Mouse (Mus musculus): ENCODE measurements around the gene Tacc2. TPM values are rescaled to one million over a fixed set of nuclear protein-coding genes. Genes with fewer than 3 reads are reported as not detected.

Gene Tacc2
- polyA plus RNA-seq, 1 experiment from 2014 or later: 39.2 TPM

DNA sequence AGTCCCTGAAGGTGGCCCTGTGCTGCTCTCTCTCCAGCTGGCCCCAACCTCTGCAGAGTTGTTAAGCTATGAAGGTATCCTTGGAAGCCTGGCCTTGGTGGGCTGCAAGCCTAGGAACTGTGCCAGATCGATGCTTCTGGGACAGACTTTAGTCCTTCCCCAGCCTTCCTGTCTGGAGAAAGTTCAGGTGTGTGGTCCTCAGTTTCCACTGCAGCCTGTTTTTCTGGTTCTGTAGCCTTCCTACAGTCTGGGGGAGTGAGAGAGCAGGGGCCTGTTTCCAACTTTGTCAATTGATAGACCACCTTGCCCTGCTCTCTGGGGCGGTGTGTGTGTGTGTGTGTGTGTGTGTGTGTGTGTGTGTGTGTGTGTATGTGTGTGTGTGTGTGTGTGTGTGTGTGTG lies 114.7 kb downstream of the Tacc2 start:
- Histone ChIP-seq H3K4me1 (peaks cover 65% of the 10 kb centered on the region), H3K9me3 (replicated peaks) (no peaks in the 10 kb centered on the region), H3K4me3 (peak overlapping the region; percentile 87), H3K27me3 (ENCODE audit: low read depth, poor library complexity, severe bottlenecking) (no peaks in the 10 kb centered on the region), H3K36me3 (no peaks in the 10 kb centered on the region), H3K27ac (peak overlapping the region; percentile 98)
- no peak for DNase-seq (ENCODE audit: low spot score)
- 63% methylated on average over 2 of the region's 2 CpGs for WGBS

DNA sequence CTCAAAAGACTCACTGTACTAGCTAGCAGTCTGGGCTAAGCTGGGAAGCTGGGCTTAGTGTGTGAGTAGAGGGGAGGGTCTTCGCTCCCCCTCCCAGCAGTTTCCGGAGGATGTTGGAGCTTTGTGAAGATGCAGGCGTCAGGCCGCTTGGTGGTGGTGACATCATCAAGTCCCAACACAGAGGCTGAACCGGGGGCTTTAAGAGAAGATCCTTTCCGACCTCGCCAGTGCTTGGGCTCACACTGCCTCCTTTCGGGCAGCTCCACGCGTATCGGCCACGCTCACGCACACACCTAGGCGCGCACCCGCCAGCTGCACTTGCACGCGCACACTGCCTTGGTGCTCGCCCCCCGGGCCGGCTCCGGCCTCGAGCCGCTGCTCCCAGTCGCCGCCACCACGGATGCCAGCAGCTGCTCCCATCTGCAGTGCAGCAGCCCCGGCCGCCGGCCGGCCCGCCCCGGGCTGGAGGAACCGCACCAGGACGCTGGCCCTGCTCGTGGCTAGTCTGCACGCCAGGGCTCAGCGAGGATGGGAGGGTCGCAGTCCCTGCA lies 115.2 kb downstream of the Tacc2 start:
- peak; percentile 86 for DNase-seq (ENCODE audit: low spot score)

DNA sequence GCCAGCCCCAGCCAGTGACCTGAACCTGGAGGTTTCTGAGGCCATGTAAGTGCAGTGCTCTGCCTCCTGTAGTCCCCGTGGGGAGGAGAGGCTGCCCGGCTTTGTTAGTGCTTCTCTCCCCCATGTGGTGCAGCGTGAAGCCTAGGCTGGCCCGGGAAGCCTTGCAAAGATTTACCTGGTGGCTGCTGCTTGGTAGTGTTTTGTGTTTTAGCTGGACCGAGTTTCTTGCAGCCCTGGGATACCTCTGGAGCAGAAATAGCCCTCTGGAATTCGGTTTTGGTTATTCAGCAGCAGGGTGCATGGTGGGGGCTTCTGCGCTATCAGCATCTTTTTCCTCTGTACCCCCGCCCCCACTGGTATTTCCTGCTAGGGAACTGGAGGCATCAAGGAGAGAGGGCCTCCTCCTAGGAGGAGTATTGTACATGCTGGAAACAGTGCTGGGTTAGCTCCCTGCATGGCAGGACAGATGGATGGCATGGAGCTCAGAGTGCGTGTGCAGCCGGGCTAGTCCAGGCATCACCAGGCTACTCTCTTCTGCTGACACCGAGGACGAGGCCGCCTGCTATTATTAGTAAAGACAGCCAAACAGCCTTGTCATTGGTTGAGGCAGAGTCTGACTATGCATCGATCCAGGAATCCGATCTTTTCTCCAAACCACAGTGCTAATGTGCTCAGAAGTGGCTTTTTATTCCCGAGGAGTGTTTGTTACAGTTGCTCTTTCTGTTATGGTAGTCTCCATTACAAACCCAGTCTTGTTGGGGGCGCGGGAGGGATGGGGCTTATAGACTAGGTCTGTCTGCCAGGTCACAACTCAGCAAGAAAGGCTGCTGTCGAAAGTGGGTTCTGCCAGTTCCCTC lies 115.9 kb downstream of the Tacc2 start:
- WGBS: 5% methylated on average over 19 of the region's 19 CpGs
- H3K4me1 ChIP-seq: peaks cover 57% of the 10 kb centered on the region

More for the DNA sequence above, 115.2 kb downstream of the Tacc2 start:
- no peaks in the 10 kb centered on the region for H3K27me3 ChIP-seq (ENCODE audit: low read depth, poor library complexity, severe bottlenecking)
- H3K4me1 ChIP-seq: peaks cover 61% of the 10 kb centered on the region
- H3K27ac ChIP-seq: peak overlapping the region; percentile 98
- peak overlapping the region; percentile 87 for H3K4me3 ChIP-seq
- under 1% methylated on average over 39 of the region's 39 CpGs for WGBS
- no peaks in the 10 kb centered on the region for H3K9me3 ChIP-seq (replicated peaks)
- H3K36me3 ChIP-seq: no peaks in the 10 kb centered on the region

DNA sequence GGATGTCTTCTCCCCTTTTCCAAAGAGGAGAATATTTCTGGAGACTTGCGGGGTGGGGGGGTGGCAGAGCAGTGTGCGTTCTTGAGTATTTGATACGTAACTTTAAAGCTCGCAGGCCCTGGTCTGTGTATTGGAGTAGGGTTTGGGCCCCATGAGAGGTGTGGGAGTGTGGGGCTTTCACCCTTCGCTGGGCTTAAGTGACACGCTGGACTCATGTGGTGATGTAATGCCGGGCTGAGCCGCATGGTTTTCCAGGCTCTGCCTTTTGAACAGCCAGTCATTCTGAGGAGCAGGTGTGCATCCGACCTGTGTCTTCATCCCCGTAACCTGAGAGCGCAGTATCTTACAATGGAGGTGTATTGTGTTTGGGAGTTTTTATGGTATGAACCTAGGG lies 116.6 kb downstream of the Tacc2 start:
- peaks cover 63% of the 10 kb centered on the region for H3K4me1 ChIP-seq
- peak overlapping the region; percentile 98 for H3K27ac ChIP-seq
- 0 out of 2 replicates have a peak, but pooled peaks cover 4% of the 10 kb centered on the region for H3K36me3 ChIP-seq
- DNase-seq (ENCODE audit: low spot score): peak; percentile 52
- no peaks in the 10 kb centered on the region for H3K27me3 ChIP-seq (ENCODE audit: low read depth, poor library complexity, severe bottlenecking)
- 34% methylated on average over 11 of the region's 11 CpGs for WGBS
- H3K4me3 ChIP-seq: peak overlapping the region; percentile 87
- no peaks in the 10 kb centered on the region for H3K9me3 ChIP-seq (replicated peaks)

More for the DNA sequence above, 115.9 kb downstream of the Tacc2 start:
- no peak for DNase-seq (ENCODE audit: low spot score)
- H3K27ac ChIP-seq: peak overlapping the region; percentile 98
- 0 out of 2 replicates have a peak, but pooled peaks cover 4% of the 10 kb centered on the region for H3K36me3 ChIP-seq
- peak overlapping the region; percentile 87 for H3K4me3 ChIP-seq
- no peaks in the 10 kb centered on the region for H3K27me3 ChIP-seq (ENCODE audit: low read depth, poor library complexity, severe bottlenecking)
- no peaks in the 10 kb centered on the region for H3K9me3 ChIP-seq (replicated peaks)

DNA sequence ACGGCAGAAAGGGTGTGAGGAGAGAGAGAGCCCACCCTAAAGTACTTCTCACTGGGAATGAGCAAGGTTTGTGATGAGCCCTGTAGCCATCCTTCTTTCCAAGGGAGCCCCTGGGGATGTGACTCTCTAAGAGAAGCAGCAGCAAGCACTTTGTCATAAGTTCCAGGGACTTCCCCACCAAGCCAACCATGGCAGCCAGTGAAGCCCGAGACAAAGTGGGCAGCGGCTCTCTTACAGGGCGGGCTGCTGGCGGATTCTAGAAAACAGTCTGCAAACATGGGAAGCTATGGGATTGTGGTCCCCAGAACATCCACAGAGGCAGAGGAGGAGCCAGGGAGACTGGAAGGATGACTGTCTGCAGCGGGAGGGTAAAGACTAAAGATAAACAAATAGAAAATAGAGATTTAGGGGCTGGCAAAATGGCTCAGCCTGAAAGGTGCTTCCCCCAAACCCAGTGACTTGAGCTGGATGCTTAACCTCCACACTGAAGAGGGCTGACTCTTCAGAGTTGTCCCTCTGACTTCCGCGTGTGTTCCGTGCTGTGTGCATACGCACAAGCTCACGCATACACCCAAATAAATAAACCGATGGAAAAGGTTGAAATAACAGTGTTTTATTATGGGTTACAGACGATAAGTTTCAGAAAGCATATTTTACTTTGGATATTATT lies 118.6 kb downstream of the Tacc2 start:
- no peak for DNase-seq (ENCODE audit: low spot score)
- whole genome bisulfite sequencing: 80% methylated on average over 13 of the region's 13 CpGs
- H3K36me3 ChIP-seq: peaks cover 18% of the 10 kb centered on the region
- no peaks in the 10 kb centered on the region for H3K27me3 ChIP-seq (ENCODE audit: low read depth, poor library complexity, severe bottlenecking)
- H3K4me1 ChIP-seq: peaks cover 61% of the 10 kb centered on the region
- H3K4me3 ChIP-seq: no peak overlapping the region
- H3K9me3 ChIP-seq (replicated peaks): no peaks in the 10 kb centered on the region
- no peak overlapping the region; the same call in 1 of the 2 replicates for H3K27ac ChIP-seq

DNA sequence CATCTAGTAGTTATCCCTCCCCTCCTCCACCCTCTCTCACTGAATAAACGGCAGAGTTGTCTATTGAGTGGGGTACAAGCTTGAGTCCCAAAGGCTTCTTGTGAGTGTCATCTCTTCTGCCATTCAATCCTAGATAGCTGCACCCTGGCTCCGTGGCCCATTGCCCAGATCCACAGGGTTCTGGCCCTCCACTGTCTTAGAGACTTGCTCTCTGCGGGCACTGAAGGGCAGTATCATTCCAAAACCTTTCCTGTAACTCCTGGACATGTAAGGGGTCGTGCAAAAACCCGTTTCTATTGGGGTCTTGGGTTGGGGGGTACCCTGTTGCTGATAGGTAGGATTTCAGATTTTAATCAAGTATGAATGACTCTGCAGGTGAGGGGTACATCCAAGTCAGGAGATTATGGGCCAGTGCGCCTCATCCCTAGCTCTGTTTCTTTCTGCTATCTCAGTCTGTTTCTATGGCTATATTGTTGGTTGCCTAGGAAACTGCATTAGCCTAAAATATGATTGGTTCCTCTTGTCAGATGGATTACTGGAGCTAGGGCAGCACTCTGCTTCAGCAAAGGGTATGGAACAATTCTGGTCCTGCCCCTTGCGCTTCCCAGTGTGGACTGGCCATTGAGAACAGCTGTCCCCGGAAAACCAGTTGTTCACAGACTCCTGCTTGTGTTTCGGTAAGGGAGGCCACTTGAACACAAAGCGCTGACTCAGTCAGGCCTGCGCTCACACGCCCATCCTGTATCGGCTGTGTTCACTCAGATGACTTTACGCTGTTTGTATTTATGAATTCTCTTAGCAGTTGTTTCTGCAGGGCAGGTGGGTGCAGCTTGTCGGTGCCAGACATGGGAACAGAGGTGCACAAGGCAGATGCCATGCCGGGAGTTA lies 119.4 kb downstream of the Tacc2 start:
- peaks cover 26% of the 10 kb centered on the region for H3K36me3 ChIP-seq
- 91% methylated on average over 16 of the region's 16 CpGs for WGBS
- H3K4me3 ChIP-seq: no peak overlapping the region
- no peak for DNase-seq (ENCODE audit: low spot score)
- H3K9me3 ChIP-seq (replicated peaks): no peaks in the 10 kb centered on the region
- peaks cover 55% of the 10 kb centered on the region for H3K4me1 ChIP-seq
- no peak overlapping the region for H3K27ac ChIP-seq
- H3K27me3 ChIP-seq (ENCODE audit: low read depth, poor library complexity, severe bottlenecking): no peaks in the 10 kb centered on the region

DNA sequence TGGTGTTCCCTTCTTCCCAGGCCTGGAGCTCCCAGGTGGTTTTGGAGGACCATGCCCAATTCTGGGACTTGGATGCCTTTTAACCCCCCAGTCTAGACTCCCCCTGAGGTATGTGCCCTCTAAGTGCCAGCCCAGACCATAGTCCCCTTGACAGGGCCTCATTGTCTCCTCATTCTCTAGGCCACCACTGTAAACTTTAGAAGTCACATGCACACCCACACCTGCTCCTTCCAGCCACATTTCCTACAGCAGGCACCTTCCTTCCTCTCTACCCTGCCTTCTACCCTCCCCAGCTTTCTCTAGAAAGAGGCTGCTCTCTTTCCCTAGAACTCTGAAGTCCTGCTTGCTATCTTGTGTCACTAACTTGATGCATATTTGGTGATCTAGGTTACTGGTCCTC lies 121.2 kb downstream of the Tacc2 start:
- no peak for DNase-seq (ENCODE audit: low spot score)
- peaks cover 36% of the 10 kb centered on the region for H3K4me1 ChIP-seq
- no peak overlapping the region for H3K4me3 ChIP-seq
- H3K36me3 ChIP-seq: peaks cover 35% of the 10 kb centered on the region
- no peak overlapping the region for H3K27ac ChIP-seq
- H3K27me3 ChIP-seq (ENCODE audit: low read depth, poor library complexity, severe bottlenecking): no peaks in the 10 kb centered on the region
- no peaks in the 10 kb centered on the region for H3K9me3 ChIP-seq (replicated peaks)

DNA sequence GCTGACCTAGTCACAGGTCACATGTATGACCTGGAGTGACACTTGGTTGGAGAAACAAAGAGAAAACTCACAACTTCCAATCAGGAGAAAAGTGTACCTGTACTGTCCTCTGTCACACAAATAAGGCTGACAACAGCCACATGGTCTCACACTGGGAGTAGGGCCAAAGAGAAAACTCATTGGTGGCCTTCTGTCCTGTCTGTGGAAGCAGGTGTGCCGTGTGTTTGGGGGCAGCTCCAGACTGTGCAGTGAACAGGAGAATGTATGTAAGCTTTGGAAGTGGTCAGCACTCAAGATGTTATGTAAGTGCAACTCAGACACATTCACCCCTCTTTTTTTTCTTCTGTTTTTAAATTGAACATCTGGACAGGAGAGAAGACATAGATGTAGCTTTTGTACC lies 124.1 kb downstream of the Tacc2 start:
- no peak overlapping the region for H3K4me3 ChIP-seq
- peaks cover 12% of the 10 kb centered on the region for H3K4me1 ChIP-seq
- H3K27me3 ChIP-seq (ENCODE audit: low read depth, poor library complexity, severe bottlenecking): no peaks in the 10 kb centered on the region
- 87% methylated on average over 1 of the region's 1 CpGs for WGBS
- H3K9me3 ChIP-seq (replicated peaks): no peaks in the 10 kb centered on the region
- DNase-seq (ENCODE audit: low spot score): no peak
- H3K36me3 ChIP-seq: peaks cover 35% of the 10 kb centered on the region
- no peak overlapping the region for H3K27ac ChIP-seq

DNA sequence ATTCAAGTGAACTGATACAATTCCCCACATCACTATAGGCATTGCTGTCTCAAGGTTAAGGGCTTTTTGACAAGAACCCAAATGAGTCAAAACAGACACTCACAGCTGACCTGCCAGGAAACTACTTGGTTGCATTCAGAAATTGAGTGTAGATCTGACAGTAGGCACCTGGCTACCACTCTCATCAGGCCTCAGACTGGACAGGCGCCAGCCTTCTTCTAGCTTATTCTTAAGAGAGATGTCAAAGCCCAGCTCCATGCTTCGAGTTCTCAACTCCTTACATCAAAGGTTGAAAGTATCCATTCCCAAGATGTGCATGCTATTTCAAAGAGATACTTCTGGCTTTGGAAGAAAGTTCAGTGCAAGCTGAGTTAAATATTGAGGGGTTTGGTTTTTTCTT lies 128.0 kb downstream of the Tacc2 start:
- WGBS: 91% methylated on average over 2 of the region's 2 CpGs
- H3K4me3 ChIP-seq: no peak overlapping the region
- no peak for DNase-seq (ENCODE audit: low spot score)
- H3K4me1 ChIP-seq: peaks cover 20% of the 10 kb centered on the region
- H3K27me3 ChIP-seq (ENCODE audit: low read depth, poor library complexity, severe bottlenecking): no peaks in the 10 kb centered on the region
- no peak overlapping the region for H3K27ac ChIP-seq
- H3K36me3 ChIP-seq: peaks cover 22% of the 10 kb centered on the region
- H3K9me3 ChIP-seq (replicated peaks): no peaks in the 10 kb centered on the region

DNA sequence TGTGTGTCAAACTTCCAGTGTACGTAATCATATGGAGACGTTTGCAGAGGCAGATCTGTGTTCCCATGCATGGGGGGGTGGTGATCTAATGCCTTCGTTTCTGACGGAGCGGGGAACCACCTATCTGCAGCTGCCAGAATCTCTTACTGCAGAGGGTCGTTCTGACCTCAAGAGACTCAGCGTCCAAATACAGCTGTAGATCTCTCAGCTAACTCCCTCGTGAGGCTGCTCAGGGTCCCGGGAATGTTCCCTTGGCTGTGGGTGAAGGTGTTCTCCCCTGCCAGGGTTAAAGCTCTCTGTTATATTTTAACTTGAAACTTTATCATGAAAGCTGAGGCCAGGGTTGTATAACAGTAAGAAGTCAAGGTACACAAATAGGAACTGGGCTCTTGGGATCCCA lies 131.7 kb downstream of the Tacc2 start:
- Histone ChIP-seq H3K9me3 (replicated peaks) (no peaks in the 10 kb centered on the region), H3K27me3 (ENCODE audit: low read depth, poor library complexity, severe bottlenecking) (no peaks in the 10 kb centered on the region), H3K27ac (no peak overlapping the region), H3K4me3 (no peak overlapping the region), H3K4me1 (peaks cover 22% of the 10 kb centered on the region), H3K36me3 (no peaks in the 10 kb centered on the region)
- 68% methylated on average over 9 of the region's 9 CpGs for WGBS
- DNase-seq (ENCODE audit: low spot score): no peak

DNA sequence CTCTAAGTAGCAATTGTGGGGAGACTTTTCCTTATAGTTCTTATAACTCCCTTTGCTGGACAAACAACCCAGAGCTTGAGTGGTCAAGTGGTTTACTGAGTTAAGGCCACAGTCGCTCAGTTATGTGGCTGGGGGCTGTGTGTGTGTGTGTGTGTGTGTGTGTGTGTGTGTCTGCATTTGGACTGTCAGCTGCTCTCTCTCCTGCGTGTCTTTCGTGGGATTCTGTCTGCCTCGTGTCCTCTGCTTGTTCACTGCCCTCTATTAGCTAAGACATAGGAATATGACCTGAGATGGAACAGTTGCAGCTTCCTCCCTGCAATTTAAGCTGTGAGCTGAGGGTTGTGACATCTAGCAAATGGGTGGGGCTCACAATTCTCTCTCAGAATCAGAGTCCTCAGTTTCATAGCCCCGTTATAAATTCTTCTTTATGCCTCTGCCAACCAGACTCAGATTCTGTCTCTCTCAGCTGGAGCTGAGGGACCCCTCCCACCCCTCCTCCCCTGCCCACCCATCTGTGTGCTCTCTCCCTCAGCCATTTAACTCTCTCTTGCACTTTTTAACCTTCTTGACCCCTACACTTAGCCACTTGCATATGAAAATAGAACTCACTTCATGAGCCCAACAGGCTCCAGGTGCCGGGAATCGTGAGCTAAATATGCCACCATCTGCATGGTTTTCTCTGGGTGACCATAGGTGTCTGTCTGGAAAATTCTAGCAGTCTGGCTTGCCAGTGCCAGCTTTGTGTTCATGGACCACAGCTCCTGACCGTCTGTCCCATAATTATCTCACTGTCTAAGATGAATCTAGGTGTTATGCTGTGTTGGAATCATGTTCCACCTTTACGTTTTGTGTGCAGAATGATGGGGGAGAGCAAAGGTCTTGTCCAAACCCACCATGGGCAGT lies 132.4 kb downstream of the Tacc2 start:
- no peak overlapping the region for H3K27ac ChIP-seq
- DNase-seq (ENCODE audit: low spot score): no peak
- no peak overlapping the region for H3K4me3 ChIP-seq
- no peaks in the 10 kb centered on the region for H3K27me3 ChIP-seq (ENCODE audit: low read depth, poor library complexity, severe bottlenecking)
- no peaks in the 10 kb centered on the region for H3K36me3 ChIP-seq
- H3K9me3 ChIP-seq (replicated peaks): no peaks in the 10 kb centered on the region
- H3K4me1 ChIP-seq: peaks cover 22% of the 10 kb centered on the region
- 81% methylated on average over 9 of the region's 9 CpGs for WGBS

DNA sequence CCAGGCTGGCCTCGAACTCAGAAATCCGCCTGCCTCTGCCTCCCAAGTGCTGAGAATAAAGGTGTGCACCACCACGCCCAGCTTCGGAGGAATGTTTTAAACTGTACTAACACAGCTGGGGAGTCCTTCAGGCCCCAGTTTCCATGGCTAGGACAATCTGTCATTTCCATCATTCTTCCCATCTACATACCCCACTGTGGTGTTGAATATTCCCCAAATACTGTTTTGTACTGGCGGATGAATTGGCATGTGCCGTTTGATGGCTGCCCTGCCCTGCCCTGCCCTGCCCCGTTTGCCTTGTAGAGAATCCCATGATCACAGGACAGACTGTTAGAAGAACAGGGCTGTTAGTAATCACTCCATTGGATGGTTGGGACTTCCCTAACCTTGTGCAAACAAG lies 134.6 kb downstream of the Tacc2 start:
- DNase-seq (ENCODE audit: low spot score): no peak
- Histone ChIP-seq H3K9me3 (replicated peaks) (no peaks in the 10 kb centered on the region), H3K27me3 (ENCODE audit: low read depth, poor library complexity, severe bottlenecking) (no peaks in the 10 kb centered on the region), H3K4me1 (peaks cover 22% of the 10 kb centered on the region), H3K4me3 (no peak overlapping the region), H3K36me3 (peaks cover 10% of the 10 kb centered on the region), H3K27ac (no peak overlapping the region)
- 88% methylated on average over 7 of the region's 7 CpGs for WGBS
